Mouse (Mus musculus) liver, adult 2 months (tissue): Measurements from ENCODE around the gene Capn8. TPM values are rescaled to one million over a fixed set of nuclear protein-coding genes. Genes with fewer than 3 reads are reported as not detected.

Experiments
- DNase-seq: peaks from one replicate; pipeline ENCODE4 v3.0.0-alpha.2; 2011; ENCODE audit warnings: low read depth, low spot score; ENCODE audit errors: extremely low read depth
- H3K27ac ChIP-seq: fragments of 200-500 bp; replicated peaks from 2 replicates; pipeline ENCODE4 v1.5.1; 2012; ENCODE audit warnings: low read depth, mild to moderate bottlenecking, control low read depth, inconsistent platforms, low read length; ENCODE audit not compliant: insufficient read depth
- H3K27me3 ChIP-seq: fragments of 200-500 bp; 2 replicates; pipeline ENCODE4 v1.6.1; 2012; ENCODE audit warnings: mild to moderate bottlenecking, moderate library complexity, low read length, inconsistent platforms; ENCODE audit not compliant: control insufficient read depth, insufficient read depth
- H3K36me3 ChIP-seq: fragments of 200-500 bp; 2 replicates; pipeline ENCODE4 v1.6.1; 2012; ENCODE audit warnings: low read length, inconsistent platforms; ENCODE audit not compliant: control insufficient read depth, insufficient read depth
- H3K4me1 ChIP-seq: fragments of 200-500 bp; 2 replicates; pipeline ENCODE4 v1.6.1; 2011; ENCODE audit warnings: low read length; ENCODE audit not compliant: control insufficient read depth, insufficient read depth
- H3K4me3 ChIP-seq: fragments of 200-500 bp; 2 replicates; pipeline ENCODE4 v1.5.1; 2011; ENCODE audit warnings: low read depth, mild to moderate bottlenecking, control low read depth, low read length, moderate library complexity; ENCODE audit not compliant: insufficient read depth
- H3K79me2 ChIP-seq: fragments of 200-500 bp; 2 replicates; pipeline ENCODE4 v1.6.1; 2012; ENCODE audit warnings: inconsistent platforms, mild to moderate bottlenecking, low read length, moderate library complexity; ENCODE audit not compliant: control insufficient read depth, insufficient read depth
- H3K9ac ChIP-seq: fragments of 200-500 bp; 2 replicates; pipeline ENCODE4 v1.6.1; 2012; ENCODE audit warnings: low read depth, mild to moderate bottlenecking, control low read depth, inconsistent platforms, low read length
- CTCF ChIP-seq: fragments of 200-500 bp; IDR thresholded peaks from 2 replicates; pipeline ENCODE4 v1.5.1; 2011; ENCODE audit warnings: low read depth, low read length, control low read depth
- POLR2A ChIP-seq: fragments of 200-500 bp; IDR thresholded peaks from 2 replicates; pipeline ENCODE4 v1.6.1; 2011; ENCODE audit warnings: low read length, control low read depth; ENCODE audit not compliant: insufficient read depth; ENCODE audit errors: extremely low read depth
- WGBS: fragments of 180-500 bp; shearing (Covaris S2); methylation state at CpG from one replicate; pipeline ENCODE4 v1.1.7; 2018; 5-methylcytosine and 5-hydroxymethylcytosine counted together
- polyA plus RNA-seq: library from polyadenylated mRNA; depleted of rRNA; stranded (reverse); fragments of >200 nt; gene quantifications from 2 replicates; pipeline ENCODE4 v1.2.3, GENCODE M21; 2012
- total RNA-seq: library from RNA; depleted of rRNA; stranded (reverse); fragments of >200 nt; gene quantifications from 2 replicates; pipeline ENCODE4 v1.2.3, GENCODE M21; 2014

Gene Capn8
- total and polyA plus RNA-seq, 2 experiments: 0.04 to 0.09 TPM

- Histone ChIP-seq H3K36me3 (no peaks in the 10 kb centered on the region), H3K27ac (no peak overlapping the region), H3K9ac (no peak overlapping the region), H3K27me3 (no peaks in the 10 kb centered on the region), H3K79me2 (no peaks in the 10 kb centered on the region), H3K4me1 (no peaks in the 10 kb centered on the region), H3K4me3 (no peak overlapping the region)
- DNase-seq: no peak
- WGBS: 87% methylated on average over 8 of the region's 8 CpGs
- TF ChIP-seq POLR2A: no peak
- TF ChIP-seq CTCF: no peak
These were observed 56.4 kb downstream of the Capn8 start for GRCm38 (mm10) chr1:182621256-182621655.

GRCm38 (mm10) chr1:182626197-182626596 lies 61.4 kb downstream of the Capn8 start:
- H3K4me3 ChIP-seq: no peak overlapping the region
- no peak overlapping the region for H3K27ac ChIP-seq
- no peaks in the 10 kb centered on the region for H3K4me1 ChIP-seq
- no peak for DNase-seq
- WGBS: 91% methylated on average over 1 of the region's 1 CpGs
- H3K27me3 ChIP-seq: no peaks in the 10 kb centered on the region
- H3K9ac ChIP-seq: no peak overlapping the region
- H3K36me3 ChIP-seq: no peaks in the 10 kb centered on the region
- TF ChIP-seq CTCF: no peak
- TF ChIP-seq POLR2A: no peak
- H3K79me2 ChIP-seq: no peaks in the 10 kb centered on the region

GRCm38 (mm10) chr1:182629228-182629627 lies 64.4 kb downstream of the Capn8 start:
- 91% methylated on average over 4 of the region's 4 CpGs for WGBS
- Histone ChIP-seq H3K4me3 (no peak overlapping the region), H3K79me2 (no peaks in the 10 kb centered on the region), H3K36me3 (no peaks in the 10 kb centered on the region), H3K27me3 (no peaks in the 10 kb centered on the region), H3K27ac (no peak overlapping the region), H3K4me1 (no peaks in the 10 kb centered on the region), H3K9ac (no peak overlapping the region)
- DNase-seq: no peak
- TF ChIP-seq CTCF: no peak
- no peak for TF ChIP-seq POLR2A

GRCm38 (mm10) chr1:182633712-182634294 lies 69.0 kb downstream of the Capn8 start:
- DNase-seq: no peak
- Histone ChIP-seq H3K4me1 (no peaks in the 10 kb centered on the region), H3K79me2 (no peaks in the 10 kb centered on the region), H3K27me3 (no peaks in the 10 kb centered on the region), H3K27ac (no peak overlapping the region), H3K9ac (no peak overlapping the region), H3K4me3 (no peak overlapping the region), H3K36me3 (no peaks in the 10 kb centered on the region)
- no peak for TF ChIP-seq CTCF
- TF ChIP-seq POLR2A: no peak
- 72% methylated on average over 12 of the region's 12 CpGs for WGBS

- Histone ChIP-seq H3K4me1 (no peaks in the 10 kb centered on the region), H3K27me3 (no peaks in the 10 kb centered on the region), H3K36me3 (no peaks in the 10 kb centered on the region), H3K27ac (no peak overlapping the region), H3K4me3 (no peak overlapping the region), H3K9ac (no peak overlapping the region), H3K79me2 (no peaks in the 10 kb centered on the region)
- 88% methylated on average over 7 of the region's 7 CpGs for WGBS
- TF ChIP-seq CTCF: no peak
- TF ChIP-seq POLR2A: no peak
- DNase-seq: no peak
These were observed 74.2 kb downstream of the Capn8 start for GRCm38 (mm10) chr1:182639016-182639415.

GRCm38 (mm10) chr1:182639456-182639855 lies 74.6 kb downstream of the Capn8 start:
- H3K27me3 ChIP-seq: no peaks in the 10 kb centered on the region
- no peak for DNase-seq
- no peaks in the 10 kb centered on the region for H3K36me3 ChIP-seq
- no peak for TF ChIP-seq CTCF
- TF ChIP-seq POLR2A: no peak
- no peak overlapping the region for H3K27ac ChIP-seq
- H3K4me3 ChIP-seq: no peak overlapping the region
- WGBS: 92% methylated on average over 5 of the region's 5 CpGs
- no peaks in the 10 kb centered on the region for H3K4me1 ChIP-seq
- H3K9ac ChIP-seq: no peak overlapping the region
- H3K79me2 ChIP-seq: no peaks in the 10 kb centered on the region
